Mouse (Mus musculus): ENCODE results near the gene Pdss2. TPM values are rescaled to one million over a fixed set of nuclear protein-coding genes. Genes with fewer than 3 reads are reported as not detected.

The Pdss2 gene
- polyA plus RNA-seq, 1 experiment from 2014 or later = 16.8 TPM

GRCm38 (mm10) chr10:43331931-43332701, 110.8 kb downstream of the Pdss2 start:
- 0 out of 2 replicates have a peak overlapping the region, but pooled peaks have one; percentile 12 for H3K9ac ChIP-seq (ENCODE audit: low read depth, low read length)
- peak; percentile 87 for ATAC-seq
- H3K27me3 ChIP-seq (ENCODE audit: control insufficient read depth, insufficient read depth, low read depth, low read length) = no peaks in the 10 kb centered on the region
- no peaks in the 10 kb centered on the region for H3K36me3 ChIP-seq (ENCODE audit: control insufficient read depth, insufficient read depth, low read length)
- no peak overlapping the region for H3K4me3 ChIP-seq (ENCODE audit: low read depth, low read length)
- H3K4me2 ChIP-seq (ENCODE audit: low read length) = peak overlapping the region; percentile 29
- H3K4me1 ChIP-seq (ENCODE audit: control insufficient read depth, insufficient read depth, low read length) = peaks cover 23% of the 10 kb centered on the region
- H3K27ac ChIP-seq (ENCODE audit: low read length) = peak overlapping the region; percentile 71
- 9% methylated on average over 15 of the region's 15 CpGs for WGBS
- H3K9me3 ChIP-seq (replicated peaks; ENCODE audit: control insufficient read depth, low read length, poor library complexity, severe bottlenecking) = no peaks in the 10 kb centered on the region

DNA sequence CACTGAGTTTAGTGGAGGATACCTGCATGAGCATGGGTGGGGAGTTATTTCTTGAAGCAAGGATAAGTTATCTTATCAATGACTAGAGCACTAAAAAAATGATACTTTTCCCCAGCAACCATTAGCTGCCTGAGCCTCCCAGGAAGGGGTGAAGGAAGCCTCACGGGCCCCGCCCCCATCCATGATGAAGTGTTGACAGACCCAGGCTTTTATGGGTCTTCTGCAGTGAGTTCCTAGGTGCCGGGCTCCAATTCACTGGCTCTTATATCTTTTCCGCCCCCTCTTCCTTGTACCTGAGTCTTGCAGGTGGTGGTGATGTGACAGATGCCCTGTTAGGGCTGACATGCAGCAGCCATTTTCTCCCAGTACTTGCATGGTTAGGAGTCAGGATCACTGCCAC, 114.6 kb downstream of the Pdss2 start:
- Histone ChIP-seq H3K4me2 (ENCODE audit: low read length) (no peak overlapping the region), H3K4me3 (ENCODE audit: low read depth, low read length) (no peak overlapping the region), H3K4me1 (ENCODE audit: control insufficient read depth, insufficient read depth, low read length) (peaks cover 23% of the 10 kb centered on the region), H3K9me3 (replicated peaks; ENCODE audit: control insufficient read depth, low read length, poor library complexity, severe bottlenecking) (no peaks in the 10 kb centered on the region), H3K27ac (ENCODE audit: low read length) (no peak overlapping the region), H3K27me3 (ENCODE audit: control insufficient read depth, insufficient read depth, low read depth, low read length) (no peaks in the 10 kb centered on the region), H3K9ac (ENCODE audit: low read depth, low read length) (no peak overlapping the region), H3K36me3 (ENCODE audit: control insufficient read depth, insufficient read depth, low read length) (no peaks in the 10 kb centered on the region)
- WGBS = 90% methylated on average over 4 of the region's 4 CpGs
- ATAC-seq = no peak

DNA sequence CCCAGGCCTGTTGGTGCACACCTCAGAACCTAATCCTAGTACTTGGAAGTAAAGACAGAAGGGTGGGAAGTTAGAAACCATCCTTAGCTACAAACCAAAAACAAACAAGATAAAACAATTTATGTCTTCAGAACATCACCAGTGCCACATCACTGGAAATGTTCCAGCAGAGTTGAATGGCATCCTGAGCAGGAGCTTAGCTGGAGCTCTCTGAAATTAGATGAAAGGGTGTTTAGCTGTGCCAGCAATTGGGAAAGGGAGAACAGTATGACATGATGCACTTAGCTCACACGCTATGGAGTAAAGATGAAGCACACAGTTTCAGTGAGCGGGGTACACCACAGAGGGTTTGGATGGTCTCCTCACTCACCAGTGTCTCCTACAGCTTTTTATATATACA, 115.8 kb downstream of the Pdss2 start:
- Histone ChIP-seq H3K9ac (ENCODE audit: low read depth, low read length) (no peak overlapping the region), H3K4me1 (ENCODE audit: control insufficient read depth, insufficient read depth, low read length) (peaks cover 10% of the 10 kb centered on the region), H3K27me3 (ENCODE audit: control insufficient read depth, insufficient read depth, low read depth, low read length) (no peaks in the 10 kb centered on the region), H3K27ac (ENCODE audit: low read length) (no peak overlapping the region), H3K9me3 (replicated peaks; ENCODE audit: control insufficient read depth, low read length, poor library complexity, severe bottlenecking) (no peaks in the 10 kb centered on the region), H3K4me2 (ENCODE audit: low read length) (no peak overlapping the region), H3K36me3 (ENCODE audit: control insufficient read depth, insufficient read depth, low read length) (no peaks in the 10 kb centered on the region), H3K4me3 (ENCODE audit: low read depth, low read length) (no peak overlapping the region)
- WGBS = 75% methylated on average over 2 of the region's 2 CpGs
- no peak for ATAC-seq

DNA sequence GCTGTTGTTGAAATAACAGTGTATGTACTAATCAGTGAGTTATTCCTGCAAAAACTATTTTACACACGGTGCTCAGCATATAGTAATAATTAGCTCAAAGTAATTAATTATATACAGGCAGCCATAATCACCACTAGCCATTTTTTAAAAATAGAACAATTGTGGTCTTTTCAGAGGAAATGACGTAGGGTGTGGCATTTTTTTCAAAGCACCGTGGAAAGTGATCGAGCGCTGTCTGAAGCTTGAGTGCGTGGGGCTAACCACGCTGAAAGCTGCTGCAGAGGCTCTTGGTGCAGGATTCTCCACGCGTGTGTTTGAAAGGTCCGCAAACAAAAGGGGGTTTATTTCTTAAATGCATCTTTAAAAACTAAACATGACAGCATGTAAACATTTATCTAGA, 118.5 kb downstream of the Pdss2 start:
- Histone ChIP-seq H3K4me3 (ENCODE audit: low read depth, low read length) (no peak overlapping the region), H3K9ac (ENCODE audit: low read depth, low read length) (no peak overlapping the region), H3K4me2 (ENCODE audit: low read length) (no peak overlapping the region), H3K9me3 (replicated peaks; ENCODE audit: control insufficient read depth, low read length, poor library complexity, severe bottlenecking) (no peaks in the 10 kb centered on the region), H3K27me3 (ENCODE audit: control insufficient read depth, insufficient read depth, low read depth, low read length) (no peaks in the 10 kb centered on the region), H3K27ac (ENCODE audit: low read length) (no peak overlapping the region), H3K36me3 (ENCODE audit: control insufficient read depth, insufficient read depth, low read length) (no peaks in the 10 kb centered on the region), H3K4me1 (ENCODE audit: control insufficient read depth, insufficient read depth, low read length) (no peaks in the 10 kb centered on the region; the same call in 1 of the 2 replicates)
- ATAC-seq = no peak
- 58% methylated on average over 10 of the region's 10 CpGs for WGBS

- no peak for ATAC-seq
- H3K27me3 ChIP-seq (ENCODE audit: control insufficient read depth, insufficient read depth, low read depth, low read length) = no peaks in the 10 kb centered on the region
- H3K9me3 ChIP-seq (replicated peaks; ENCODE audit: control insufficient read depth, low read length, poor library complexity, severe bottlenecking) = no peaks in the 10 kb centered on the region
- H3K27ac ChIP-seq (ENCODE audit: low read length) = peak overlapping the region; percentile 50; the same call in 1 of the 2 replicates
- WGBS = 24% methylated on average over 2 of the region's 2 CpGs
- H3K4me2 ChIP-seq (ENCODE audit: low read length) = no peak overlapping the region
- no peaks in the 10 kb centered on the region for H3K36me3 ChIP-seq (ENCODE audit: control insufficient read depth, insufficient read depth, low read length)
- H3K4me3 ChIP-seq (ENCODE audit: low read depth, low read length) = no peak overlapping the region
- peaks cover 8% of the 10 kb centered on the region; the same call in 1 of the 2 replicates for H3K4me1 ChIP-seq (ENCODE audit: control insufficient read depth, insufficient read depth, low read length)
- no peak overlapping the region for H3K9ac ChIP-seq (ENCODE audit: low read depth, low read length)
Observed at GRCm38 (mm10) chr10:43349718-43350117, 128.4 kb downstream of the Pdss2 start.

GRCm38 (mm10) chr10:43357884-43358283, 136.6 kb downstream of the Pdss2 start:
- no peak overlapping the region for H3K27ac ChIP-seq (ENCODE audit: low read length)
- H3K36me3 ChIP-seq (ENCODE audit: control insufficient read depth, insufficient read depth, low read length) = no peaks in the 10 kb centered on the region
- no peaks in the 10 kb centered on the region for H3K27me3 ChIP-seq (ENCODE audit: control insufficient read depth, insufficient read depth, low read depth, low read length)
- no peak overlapping the region for H3K4me2 ChIP-seq (ENCODE audit: low read length)
- H3K9me3 ChIP-seq (replicated peaks; ENCODE audit: control insufficient read depth, low read length, poor library complexity, severe bottlenecking) = no peaks in the 10 kb centered on the region
- H3K4me3 ChIP-seq (ENCODE audit: low read depth, low read length) = no peak overlapping the region
- ATAC-seq = no peak
- 61% methylated on average over 4 of the region's 4 CpGs for WGBS
- H3K9ac ChIP-seq (ENCODE audit: low read depth, low read length) = no peak overlapping the region
- H3K4me1 ChIP-seq (ENCODE audit: control insufficient read depth, insufficient read depth, low read length) = no peaks in the 10 kb centered on the region

DNA sequence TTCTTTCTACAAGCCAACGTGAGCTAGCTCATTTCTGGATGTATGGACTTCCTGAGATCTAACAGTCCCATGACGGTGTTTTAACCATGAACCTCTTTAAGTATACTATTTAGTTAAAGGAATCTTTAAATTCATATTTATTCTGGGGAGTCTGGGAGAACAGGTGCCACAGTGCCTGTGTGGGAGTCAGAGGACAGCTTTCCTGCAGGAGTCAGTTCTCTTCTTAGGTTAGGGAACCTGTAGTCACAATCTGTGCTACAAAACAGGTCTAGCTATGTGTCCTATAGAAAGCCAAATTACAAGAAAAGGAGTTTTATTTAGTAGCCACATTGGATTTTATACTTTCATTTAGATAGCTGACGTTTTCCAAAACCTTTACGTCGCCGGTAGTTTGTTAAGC, 141.7 kb downstream of the Pdss2 start:
- Histone ChIP-seq H3K9me3 (replicated peaks; ENCODE audit: control insufficient read depth, low read length, poor library complexity, severe bottlenecking) (no peaks in the 10 kb centered on the region), H3K9ac (ENCODE audit: low read depth, low read length) (no peak overlapping the region), H3K27ac (ENCODE audit: low read length) (no peak overlapping the region), H3K4me1 (ENCODE audit: control insufficient read depth, insufficient read depth, low read length) (peaks cover 5% of the 10 kb centered on the region; the same call in 1 of the 2 replicates), H3K4me3 (ENCODE audit: low read depth, low read length) (no peak overlapping the region), H3K36me3 (ENCODE audit: control insufficient read depth, insufficient read depth, low read length) (no peaks in the 10 kb centered on the region), H3K27me3 (ENCODE audit: control insufficient read depth, insufficient read depth, low read depth, low read length) (no peaks in the 10 kb centered on the region), H3K4me2 (ENCODE audit: low read length) (no peak overlapping the region)
- 94% methylated on average over 6 of the region's 6 CpGs for WGBS
- no peak for ATAC-seq

DNA sequence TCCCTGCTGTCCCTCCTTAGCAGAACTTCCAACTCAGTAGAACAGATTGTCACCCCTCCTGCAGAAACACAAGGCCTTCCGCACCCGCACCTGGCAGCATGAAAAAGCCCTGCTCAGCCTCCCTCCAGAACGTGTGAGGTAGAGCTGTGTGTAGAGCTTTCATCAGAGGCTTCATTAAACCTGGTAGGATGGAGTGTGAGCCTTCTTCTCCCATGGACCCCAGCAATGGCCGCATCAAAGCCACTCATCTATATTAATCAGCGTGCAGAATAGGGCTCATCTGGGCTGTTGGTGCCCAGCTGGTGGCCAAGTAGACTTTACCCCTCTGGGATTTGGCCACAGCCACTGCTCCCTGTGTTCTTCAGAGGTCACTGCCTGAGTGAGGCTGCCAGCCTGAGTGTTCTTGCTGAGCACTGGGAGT, 142.2 kb downstream of the Pdss2 start:
- H3K27me3 ChIP-seq (ENCODE audit: control insufficient read depth, insufficient read depth, low read depth, low read length) = no peaks in the 10 kb centered on the region
- H3K4me3 ChIP-seq (ENCODE audit: low read depth, low read length) = no peak overlapping the region
- no peaks in the 10 kb centered on the region for H3K36me3 ChIP-seq (ENCODE audit: control insufficient read depth, insufficient read depth, low read length)
- no peak for ATAC-seq
- no peaks in the 10 kb centered on the region for H3K9me3 ChIP-seq (replicated peaks; ENCODE audit: control insufficient read depth, low read length, poor library complexity, severe bottlenecking)
- H3K27ac ChIP-seq (ENCODE audit: low read length) = 0 out of 2 replicates have a peak overlapping the region, but pooled peaks have one; percentile 2
- peaks cover 5% of the 10 kb centered on the region; the same call in 1 of the 2 replicates for H3K4me1 ChIP-seq (ENCODE audit: control insufficient read depth, insufficient read depth, low read length)
- H3K4me2 ChIP-seq (ENCODE audit: low read length) = no peak overlapping the region
- 66% methylated on average over 5 of the region's 5 CpGs for WGBS
- H3K9ac ChIP-seq (ENCODE audit: low read depth, low read length) = no peak overlapping the region

- H3K4me3 ChIP-seq (ENCODE audit: low read depth, low read length) = no peak overlapping the region
- H3K27me3 ChIP-seq (ENCODE audit: control insufficient read depth, insufficient read depth, low read depth, low read length) = no peaks in the 10 kb centered on the region
- H3K4me1 ChIP-seq (ENCODE audit: control insufficient read depth, insufficient read depth, low read length) = peaks cover 5% of the 10 kb centered on the region; the same call in 1 of the 2 replicates
- no peaks in the 10 kb centered on the region for H3K36me3 ChIP-seq (ENCODE audit: control insufficient read depth, insufficient read depth, low read length)
- no peak overlapping the region for H3K27ac ChIP-seq (ENCODE audit: low read length)
- H3K9ac ChIP-seq (ENCODE audit: low read depth, low read length) = no peak overlapping the region
- no peak for ATAC-seq
- 82% methylated on average over 4 of the region's 4 CpGs for whole genome bisulfite sequencing
- H3K4me2 ChIP-seq (ENCODE audit: low read length) = no peak overlapping the region
- H3K9me3 ChIP-seq (replicated peaks; ENCODE audit: control insufficient read depth, low read length, poor library complexity, severe bottlenecking) = no peaks in the 10 kb centered on the region
Observed at GRCm38 (mm10) chr10:43365909-43366308, 144.6 kb downstream of the Pdss2 start.
